Mouse (Mus musculus) G1E (cell line): ENCODE measurements around the gene Cd69. TPM values are rescaled to one million over a fixed set of nuclear protein-coding genes. Genes with fewer than 3 reads are reported as not detected.

Experiments
- ATAC-seq: 2 replicates; pipeline ENCODE4 v1.8.0; 2016; ENCODE audit warnings: mild to moderate bottlenecking; ENCODE audit not compliant: insufficient number of reproducible peaks, poor library complexity, low FRiP score, severe bottlenecking; ENCODE audit errors: extremely low read depth
- DNase-seq: peaks from one replicate; pipeline ENCODE4 v3.0.0; 2012; ENCODE audit warnings: low spot score
- H3K27me3 ChIP-seq: 2 replicates; pipeline ENCODE4 v1.6.1; 2012; ENCODE audit warnings: mild to moderate bottlenecking, low read length, inconsistent platforms; ENCODE audit not compliant: insufficient read depth
- H3K36me3 ChIP-seq: replicated peaks from 2 replicates; pipeline ENCODE3; 2012; ENCODE audit warnings: mild to moderate bottlenecking, inconsistent platforms
- H3K4me1 ChIP-seq: 2 replicates; pipeline ENCODE4 v1.6.1; 2012; ENCODE audit warnings: low read depth, low read length, inconsistent platforms, mixed read lengths; ENCODE audit not compliant: insufficient read depth
- H3K4me3 ChIP-seq: 2 replicates; pipeline ENCODE4 v1.5.1; 2012; ENCODE audit warnings: low read depth, mild to moderate bottlenecking, inconsistent platforms, low read length, moderate library complexity, mixed read lengths
- H3K9me3 ChIP-seq: replicated peaks from 2 replicates; pipeline ENCODE4 v1.6.1; 2012; ENCODE audit warnings: inconsistent platforms
- CTCF ChIP-seq: IDR thresholded peaks from 2 replicates; pipeline ENCODE4 v1.5.1; 2012; ENCODE audit warnings: low read depth, low read length, inconsistent platforms, mixed read lengths
- GATA1 ChIP-seq: IDR thresholded peaks from 2 replicates; pipeline ENCODE4 v1.6.1; 2012; ENCODE audit warnings: borderline replicate concordance, low read length, inconsistent platforms, mixed read lengths
- GATA2 ChIP-seq: IDR thresholded peaks from 2 replicates; pipeline ENCODE4 v1.6.1; 2012; ENCODE audit warnings: low read depth, low read length, inconsistent platforms, borderline replicate concordance
- POLR2AphosphoS5 ChIP-seq: IDR thresholded peaks from 2 replicates; pipeline ENCODE4 v1.6.1; 2012; ENCODE audit warnings: low read depth, low read length, inconsistent platforms; ENCODE audit not compliant: insufficient replicate concordance
- TAL1 ChIP-seq: conservative IDR thresholded peaks from 2 replicates; pipeline ENCODE4 v1.6.1; 2012; ENCODE audit warnings: low read depth, low read length, inconsistent platforms, mixed read lengths
- polyA plus RNA-seq: library from polyadenylated mRNA; stranded (reverse); fragments of >175 nt; gene quantifications from 2 replicates; pipeline ENCODE4 v1.2.3, GENCODE M21; 2012
- total RNA-seq, 2 experiments: library from RNA; stranded (forward) in 1 of 2; stranded (reverse) in 1 of 2; fragments of 200-1000 nt in 1 of 2; fragments of >200 nt in 1 of 2; fragmentation: Nextera tagmentation in 1 of 2; gene quantifications; 2 replicates each; pipeline ENCODE4 v1.2.3; 2014 to 2017

Cd69 gene
- total RNA-seq (2014; fragmentation: Nextera tagmentation) (not detected in 2 replicates), total RNA-seq (2017) (0.12 TPM in 1 of 2 replicates, not detected in the other), polyA plus RNA-seq (not detected in 2 replicates)

- Histone ChIP-seq H3K4me3 (no peak within 1 kb of the TSS), H3K9me3 (peaks cover 5% of the 10 kb centered on the region; the same call in 1 of the 2 replicates), H3K4me1 (no peaks in the 10 kb centered on the region), H3K27me3 (no peaks in the 10 kb centered on the region), H3K36me3 (no peaks in the 10 kb centered on the region)
- no peak for ATAC-seq
- DNase-seq = no peak
- TF ChIP-seq CTCF = no peak
Measured at GRCm38 (mm10) chr6:129275220-129275619, at the start of gene Cd69. Gene Cd69, minus strand, starts transcription at chr6:129275436.

DNA sequence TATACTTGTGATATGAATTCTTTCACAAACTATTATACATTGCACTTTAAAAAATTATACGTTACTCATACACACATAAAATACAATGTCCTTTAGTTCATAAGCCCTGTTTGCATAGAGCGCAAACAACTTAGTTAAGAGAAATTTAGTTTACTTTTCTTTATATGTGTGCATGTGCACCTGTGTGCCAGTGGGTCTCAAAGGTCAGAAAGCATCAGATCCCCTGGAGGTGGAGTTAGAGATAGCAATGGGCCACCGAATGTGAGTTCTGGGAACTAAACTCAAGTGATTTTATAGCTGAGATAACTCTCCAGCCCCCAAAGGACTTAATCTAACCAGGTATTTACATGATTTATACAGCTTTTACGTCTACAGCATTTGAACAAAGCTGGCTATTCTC is 44.1 kb upstream of the Cd69 start:
- ATAC-seq (no peak), DNase-seq (no peak)
- TF ChIP-seq TAL1 (no peak), POLR2AphosphoS5 (no peak), CTCF (no peak), GATA1 (no peak), GATA2 (no peak)
- H3K36me3 ChIP-seq = no peaks in the 10 kb centered on the region
- no peak overlapping the region for H3K4me3 ChIP-seq
- H3K27me3 ChIP-seq = no peaks in the 10 kb centered on the region
- H3K4me1 ChIP-seq = no peaks in the 10 kb centered on the region
- peaks cover 11% of the 10 kb centered on the region; the same call in 1 of the 2 replicates for H3K9me3 ChIP-seq

- TF ChIP-seq CTCF = no peak
- no peak for TF ChIP-seq GATA2
- TF ChIP-seq POLR2AphosphoS5 = no peak
- Histone ChIP-seq H3K9me3 (peaks cover 7% of the 10 kb centered on the region; the same call in 1 of the 2 replicates), H3K36me3 (no peaks in the 10 kb centered on the region), H3K27me3 (no peaks in the 10 kb centered on the region), H3K4me1 (no peaks in the 10 kb centered on the region), H3K4me3 (no peak overlapping the region)
- DNase-seq = no peak
- no peak for ATAC-seq
Measured at GRCm38 (mm10) chr6:129318395-129318794, 43.2 kb upstream of the Cd69 start.

DNA sequence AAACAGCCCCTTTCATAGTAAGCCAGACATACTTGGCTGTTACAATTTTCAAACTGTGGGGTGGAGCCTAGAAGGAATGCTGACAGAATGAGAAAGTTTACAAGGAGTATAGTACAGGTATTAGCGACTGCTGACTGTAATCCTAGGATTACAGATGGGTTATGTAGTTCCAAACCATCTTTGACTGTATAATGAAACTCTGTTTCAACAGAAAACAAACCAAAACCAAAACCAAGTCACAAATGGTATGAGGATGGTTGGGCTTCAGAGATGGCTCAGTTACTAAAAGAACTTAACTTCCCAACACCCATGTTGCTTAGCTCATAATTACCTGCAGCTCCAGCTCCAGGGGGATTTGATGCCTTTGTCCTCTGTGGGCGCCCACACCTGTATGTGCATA is 41.2 kb upstream of the Cd69 start:
- no peaks in the 10 kb centered on the region for H3K36me3 ChIP-seq
- H3K4me3 ChIP-seq = no peak overlapping the region
- H3K4me1 ChIP-seq = no peaks in the 10 kb centered on the region
- no peak for TF ChIP-seq TAL1
- TF ChIP-seq GATA1 = no peak
- TF ChIP-seq CTCF = no peak
- TF ChIP-seq GATA2 = no peak
- no peak for TF ChIP-seq POLR2AphosphoS5
- no peak for ATAC-seq
- H3K9me3 ChIP-seq = 0 out of 2 replicates have a peak, but pooled peaks cover 3% of the 10 kb centered on the region
- DNase-seq = no peak
- no peaks in the 10 kb centered on the region for H3K27me3 ChIP-seq

GRCm38 (mm10) chr6:129315698-129316097 is 40.5 kb upstream of the Cd69 start:
- TF ChIP-seq GATA1 = no peak
- no peak for TF ChIP-seq GATA2
- TF ChIP-seq POLR2AphosphoS5 = no peak
- no peak for TF ChIP-seq TAL1
- no peak for TF ChIP-seq CTCF
- ATAC-seq = no peak

DNA sequence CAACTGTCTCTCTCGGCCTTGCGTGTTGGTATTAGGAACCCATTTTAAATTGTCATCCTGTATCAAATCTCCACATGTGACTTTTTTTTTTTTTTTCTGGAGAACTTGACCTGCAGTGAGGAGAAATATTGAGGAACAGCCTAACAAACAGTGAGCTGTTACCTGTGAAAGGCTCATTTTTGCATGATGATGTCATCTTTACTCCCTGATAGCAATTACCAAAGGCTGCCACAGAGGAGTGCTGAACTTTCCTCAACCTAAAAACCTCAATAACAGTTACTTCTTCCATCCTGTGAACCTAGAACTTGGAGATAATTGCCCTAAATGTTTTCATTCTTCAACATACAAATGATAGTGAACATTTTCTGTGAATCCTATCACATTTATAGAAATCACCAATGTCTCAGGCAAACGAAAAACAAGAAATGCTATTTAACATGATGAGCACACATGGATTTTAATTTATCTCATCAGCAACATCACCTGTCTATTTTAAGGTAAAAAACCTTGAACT is 39.5 kb upstream of the Cd69 start:
- H3K4me3 ChIP-seq = no peak overlapping the region
- no peaks in the 10 kb centered on the region for H3K4me1 ChIP-seq
- H3K9me3 ChIP-seq = 0 out of 2 replicates have a peak, but pooled peaks cover 3% of the 10 kb centered on the region
- no peaks in the 10 kb centered on the region for H3K36me3 ChIP-seq
- no peak for DNase-seq
- ATAC-seq = no peak
- no peaks in the 10 kb centered on the region for H3K27me3 ChIP-seq
- TF ChIP-seq GATA2 = no peak
- no peak for TF ChIP-seq CTCF
- no peak for TF ChIP-seq TAL1
- no peak for TF ChIP-seq POLR2AphosphoS5
- no peak for TF ChIP-seq GATA1

More at GRCm38 (mm10) chr6:129315698-129316097, 40.5 kb upstream of the Cd69 start:
- H3K4me3 ChIP-seq = no peak overlapping the region
- H3K36me3 ChIP-seq = no peaks in the 10 kb centered on the region
- H3K9me3 ChIP-seq = 0 out of 2 replicates have a peak, but pooled peaks cover 3% of the 10 kb centered on the region
- no peaks in the 10 kb centered on the region for H3K27me3 ChIP-seq
- H3K4me1 ChIP-seq = no peaks in the 10 kb centered on the region
- no peak for DNase-seq

DNA sequence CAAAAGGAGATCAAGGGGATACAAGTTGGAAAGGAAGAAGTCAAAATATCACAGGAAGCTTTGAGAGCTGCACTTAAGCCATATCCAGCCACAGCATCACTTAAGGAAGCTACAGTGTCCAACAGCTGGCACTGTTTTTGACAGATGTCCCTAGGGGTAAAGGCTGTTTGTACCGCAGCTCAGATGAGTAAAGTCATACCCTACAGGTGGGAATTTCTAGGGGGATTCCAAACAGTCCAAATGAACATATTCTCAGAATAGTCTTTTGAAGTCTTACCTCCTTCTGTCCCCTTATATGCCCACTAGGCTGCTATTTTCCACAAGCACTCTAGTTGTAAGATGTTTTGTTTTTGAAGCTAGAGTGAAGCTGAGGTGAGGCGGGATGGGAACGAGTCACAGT is 37.3 kb upstream of the Cd69 start:
- Histone ChIP-seq H3K4me1 (no peaks in the 10 kb centered on the region), H3K36me3 (no peaks in the 10 kb centered on the region), H3K27me3 (no peaks in the 10 kb centered on the region), H3K4me3 (no peak overlapping the region), H3K9me3 (0 out of 2 replicates have a peak, but pooled peaks cover 3% of the 10 kb centered on the region)
- no peak for ATAC-seq
- no peak for TF ChIP-seq POLR2AphosphoS5
- DNase-seq = no peak
